Mouse (Mus musculus) ES-E14 (cell line): ENCODE data around the gene Copg2.

ENCODE experiments used
- HCFC1 ChIP-seq: IDR thresholded peaks from 2 replicates; pipeline ENCODE4 v1.6.1; 2012; ENCODE audit warnings: low read length, inconsistent platforms, borderline replicate concordance; ENCODE audit not compliant: insufficient read depth
- ZC3H11A ChIP-seq: IDR thresholded peaks from 2 replicates; pipeline ENCODE4 v1.6.1; 2012; ENCODE audit warnings: low read depth, mild to moderate bottlenecking, inconsistent platforms, low read length, borderline replicate concordance

DNA sequence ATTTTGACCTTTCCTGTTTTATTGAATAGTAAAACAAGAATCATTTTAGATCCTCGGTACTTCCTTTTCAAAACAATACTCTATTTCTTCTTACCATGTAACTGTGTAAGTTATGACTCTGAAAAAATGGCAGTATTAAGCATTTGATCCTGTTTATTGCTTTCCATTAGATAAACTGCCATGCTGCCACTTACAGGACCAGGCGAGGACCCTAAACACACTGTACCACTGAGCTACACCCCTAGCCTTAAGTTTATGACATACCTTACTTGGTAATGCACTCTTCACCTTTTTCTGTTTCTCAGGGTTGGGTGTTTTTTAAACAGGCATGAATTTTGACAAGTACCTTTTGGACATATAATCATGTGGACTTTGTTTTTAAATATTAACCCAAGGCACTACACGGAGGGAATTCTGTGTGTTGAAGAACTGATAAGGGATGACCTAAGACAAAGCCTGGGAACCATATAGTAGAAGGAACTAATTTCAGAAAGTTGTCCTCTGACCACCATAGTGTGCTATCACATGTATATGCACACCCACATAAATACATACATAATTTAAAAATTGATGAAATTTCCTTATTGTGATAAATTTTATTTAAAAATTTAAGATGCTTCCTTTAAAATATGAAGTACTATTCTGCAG lies 31.4 kb downstream of the Copg2 start:
- TF ChIP-seq HCFC1 (no peak), ZC3H11A (no peak)
